Mouse (Mus musculus): ENCODE results near the gene Slc25a29. TPM values are rescaled to one million over a fixed set of nuclear protein-coding genes. Genes with fewer than 3 reads are reported as not detected.
A peak's percentile ranks its signal among the peaks of the same experiment; 100 is the strongest.

Gene Slc25a29
- polyA plus RNA-seq, 1 experiment = 5.5 TPM

DNA sequence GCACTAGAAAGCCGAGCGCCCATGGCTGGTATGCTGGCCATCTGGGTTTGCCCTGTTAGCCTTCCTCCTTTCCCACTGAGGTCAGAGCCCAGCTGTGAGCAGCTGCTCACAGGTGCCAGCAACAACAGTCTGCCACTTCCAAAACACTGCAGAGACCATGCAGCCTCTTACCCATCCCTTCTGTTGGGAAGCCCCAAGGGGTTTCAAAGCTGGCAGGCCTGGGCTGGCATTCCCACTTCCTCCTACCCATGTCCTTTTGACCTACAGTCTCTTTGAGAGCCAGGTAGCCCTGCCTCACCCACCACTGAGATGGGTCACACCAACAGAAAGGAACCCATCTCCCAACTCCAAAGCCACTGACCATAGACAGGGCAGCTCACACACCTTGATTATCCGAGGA is 2.3 kb downstream of the Slc25a29 start:
- H3K79me3 ChIP-seq (ENCODE audit: low read depth) = peaks cover 18% of the 10 kb centered on the region
- H3ac ChIP-seq (ENCODE audit: control insufficient read depth, insufficient read length, low read depth) = no peak overlapping the region
- no peak overlapping the region for H3K4me3 ChIP-seq (ENCODE audit: insufficient read depth, poor library complexity, severe bottlenecking)
- H3K27me3 ChIP-seq (ENCODE audit: control insufficient read depth, insufficient read depth, insufficient read length) = no peaks in the 10 kb centered on the region
- H3K36me3 ChIP-seq (ENCODE audit: control insufficient read depth, insufficient read depth) = no peaks in the 10 kb centered on the region
- TF ChIP-seq MAX (IDR thresholded peaks at IDR 0.05) (no peak), CTCF (IDR thresholded peaks at IDR 0.05; ENCODE audit: control insufficient read depth, insufficient read depth, insufficient read length) (no peak), USF1 (IDR thresholded peaks at IDR 0.05; ENCODE audit: low read depth) (no peak), CEBPB (IDR thresholded peaks at IDR 0.05; ENCODE audit: low read depth) (no peak), MYOG (IDR thresholded peaks at IDR 0.05; ENCODE audit: control insufficient read depth, extremely low read depth, insufficient read length) (no peak), MYOD1 (IDR thresholded peaks at IDR 0.05; ENCODE audit: control insufficient read depth, insufficient read length, low read depth) (no peak), FOSL1 (IDR thresholded peaks at IDR 0.05; ENCODE audit: insufficient read depth, low read length, poor library complexity, severe bottlenecking) (no peak)
- H3K79me2 ChIP-seq (ENCODE audit: control insufficient read depth, insufficient read depth) = peaks cover 40% of the 10 kb centered on the region

- Histone ChIP-seq H3K79me2 (ENCODE audit: control insufficient read depth, insufficient read depth) (peaks cover 35% of the 10 kb centered on the region), H3ac (ENCODE audit: control insufficient read depth, insufficient read length, low read depth) (peak overlapping the region; percentile 58), H3K36me3 (ENCODE audit: control insufficient read depth, insufficient read depth) (no peaks in the 10 kb centered on the region), H3K27me3 (ENCODE audit: control insufficient read depth, insufficient read depth, insufficient read length) (no peaks in the 10 kb centered on the region), H3K4me3 (ENCODE audit: insufficient read depth, poor library complexity, severe bottlenecking) (no peak overlapping the region), H3K79me3 (ENCODE audit: low read depth) (peaks cover 15% of the 10 kb centered on the region)
- no peak for TF ChIP-seq USF1 (IDR thresholded peaks at IDR 0.05; ENCODE audit: low read depth)
- TF ChIP-seq CTCF (IDR thresholded peaks at IDR 0.05; ENCODE audit: control insufficient read depth, insufficient read depth, insufficient read length) = no peak
- TF ChIP-seq CEBPB (IDR thresholded peaks at IDR 0.05; ENCODE audit: low read depth) = no peak
- no peak for TF ChIP-seq MAX (IDR thresholded peaks at IDR 0.05)
- TF ChIP-seq MYOD1 (IDR thresholded peaks at IDR 0.05; ENCODE audit: control insufficient read depth, insufficient read length, low read depth) = no peak
- no peak for TF ChIP-seq FOSL1 (IDR thresholded peaks at IDR 0.05; ENCODE audit: insufficient read depth, low read length, poor library complexity, severe bottlenecking)
- no peak for TF ChIP-seq MYOG (IDR thresholded peaks at IDR 0.05; ENCODE audit: control insufficient read depth, extremely low read depth, insufficient read length)
These were observed 2.8 kb downstream of the Slc25a29 start for GRCm38 (mm10) chr12:108832851-108833250.

GRCm38 (mm10) chr12:108831966-108832643 is 3.6 kb downstream of the Slc25a29 start:
- Histone ChIP-seq H3K79me2 (ENCODE audit: control insufficient read depth, insufficient read depth) (peaks cover 27% of the 10 kb centered on the region), H3K36me3 (ENCODE audit: control insufficient read depth, insufficient read depth) (no peaks in the 10 kb centered on the region), H3K79me3 (ENCODE audit: low read depth) (peaks cover 8% of the 10 kb centered on the region), H3K27me3 (ENCODE audit: control insufficient read depth, insufficient read depth, insufficient read length) (no peaks in the 10 kb centered on the region), H3K4me3 (ENCODE audit: insufficient read depth, poor library complexity, severe bottlenecking) (no peak overlapping the region), H3ac (ENCODE audit: control insufficient read depth, insufficient read length, low read depth) (peak overlapping the region; percentile 14)
- TF ChIP-seq MYOD1 (IDR thresholded peaks at IDR 0.05; ENCODE audit: control insufficient read depth, insufficient read length, low read depth) = peak; percentile 64
- TF ChIP-seq MAX (IDR thresholded peaks at IDR 0.05) = peak; percentile 50
- peak; percentile 83 for TF ChIP-seq CEBPB (IDR thresholded peaks at IDR 0.05; ENCODE audit: low read depth)
- TF ChIP-seq CTCF (IDR thresholded peaks at IDR 0.05; ENCODE audit: control insufficient read depth, insufficient read depth, insufficient read length) = no peak

DNA sequence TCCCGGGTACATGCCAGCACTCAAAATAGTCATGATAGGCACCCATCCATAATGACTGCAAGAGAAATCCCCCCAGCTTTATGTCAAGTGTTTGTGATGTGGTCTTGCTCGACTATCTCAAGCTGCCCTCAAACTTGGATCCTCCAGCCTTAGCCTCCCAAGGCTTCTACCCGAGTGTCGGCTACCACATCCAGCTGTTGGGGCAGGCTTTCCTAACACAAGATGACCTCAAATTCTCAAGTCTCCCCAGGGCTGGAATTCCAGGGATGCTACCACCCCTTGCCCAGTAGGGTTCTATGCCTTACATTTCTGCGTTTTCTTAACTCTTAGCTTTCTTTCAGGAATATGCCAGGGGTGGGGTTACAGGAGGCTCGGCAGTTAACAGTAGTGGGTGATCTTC is 5.3 kb downstream of the Slc25a29 start:
- Histone ChIP-seq H3K79me2 (ENCODE audit: control insufficient read depth, insufficient read depth) (peaks cover 15% of the 10 kb centered on the region), H3K27me3 (ENCODE audit: control insufficient read depth, insufficient read depth, insufficient read length) (no peaks in the 10 kb centered on the region), H3ac (ENCODE audit: control insufficient read depth, insufficient read length, low read depth) (no peak overlapping the region), H3K4me3 (ENCODE audit: insufficient read depth, poor library complexity, severe bottlenecking) (no peak overlapping the region), H3K36me3 (ENCODE audit: control insufficient read depth, insufficient read depth) (peaks cover 4% of the 10 kb centered on the region), H3K79me3 (ENCODE audit: low read depth) (peaks cover 2% of the 10 kb centered on the region)
- no peak for TF ChIP-seq CTCF (IDR thresholded peaks at IDR 0.05; ENCODE audit: control insufficient read depth, insufficient read depth, insufficient read length)
- TF ChIP-seq FOSL1 (IDR thresholded peaks at IDR 0.05; ENCODE audit: insufficient read depth, low read length, poor library complexity, severe bottlenecking) = no peak

DNA sequence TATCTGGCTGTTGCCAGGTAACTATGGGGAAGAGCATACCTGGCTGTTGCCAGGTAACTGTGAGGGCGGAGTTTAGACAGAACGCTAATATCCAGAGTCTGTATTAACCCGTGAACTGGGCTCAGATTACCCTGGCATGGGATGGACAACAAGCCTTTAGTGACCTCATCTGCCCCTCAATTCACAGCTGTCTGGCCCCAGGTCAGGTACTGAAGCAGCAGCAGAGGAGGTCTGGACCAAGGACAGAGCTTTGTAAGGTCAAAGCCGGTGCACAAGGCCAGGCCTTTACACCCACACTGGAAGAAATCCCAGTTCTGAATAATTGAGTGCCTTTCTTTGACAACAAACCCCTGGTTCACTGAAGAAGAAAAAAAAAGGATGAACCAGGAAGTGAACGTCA is 6.0 kb downstream of the Slc25a29 start:
- no peak overlapping the region for H3K4me3 ChIP-seq (ENCODE audit: insufficient read depth, poor library complexity, severe bottlenecking)
- no peaks in the 10 kb centered on the region for H3K27me3 ChIP-seq (ENCODE audit: control insufficient read depth, insufficient read depth, insufficient read length)
- H3K36me3 ChIP-seq (ENCODE audit: control insufficient read depth, insufficient read depth) = peaks cover 4% of the 10 kb centered on the region
- TF ChIP-seq MYOG (IDR thresholded peaks at IDR 0.05; ENCODE audit: control insufficient read depth, extremely low read depth, insufficient read length) = no peak
- H3K79me3 ChIP-seq (ENCODE audit: low read depth) = peaks cover 2% of the 10 kb centered on the region
- no peak overlapping the region for H3ac ChIP-seq (ENCODE audit: control insufficient read depth, insufficient read length, low read depth)
- H3K79me2 ChIP-seq (ENCODE audit: control insufficient read depth, insufficient read depth) = peaks cover 14% of the 10 kb centered on the region

- Histone ChIP-seq H3K36me3 (ENCODE audit: control insufficient read depth, insufficient read depth) (peaks cover 4% of the 10 kb centered on the region), H3K79me3 (ENCODE audit: low read depth) (peaks cover 2% of the 10 kb centered on the region), H3K27me3 (ENCODE audit: control insufficient read depth, insufficient read depth, insufficient read length) (no peaks in the 10 kb centered on the region), H3K79me2 (ENCODE audit: control insufficient read depth, insufficient read depth) (peaks cover 6% of the 10 kb centered on the region), H3ac (ENCODE audit: control insufficient read depth, insufficient read length, low read depth) (no peak overlapping the region), H3K4me3 (ENCODE audit: insufficient read depth, poor library complexity, severe bottlenecking) (no peak overlapping the region)
- TF ChIP-seq USF1 (IDR thresholded peaks at IDR 0.05; ENCODE audit: low read depth) (no peak), MAX (IDR thresholded peaks at IDR 0.05) (no peak), FOSL1 (IDR thresholded peaks at IDR 0.05; ENCODE audit: insufficient read depth, low read length, poor library complexity, severe bottlenecking) (no peak), CTCF (IDR thresholded peaks at IDR 0.05; ENCODE audit: control insufficient read depth, insufficient read depth, insufficient read length) (no peak), MYOD1 (IDR thresholded peaks at IDR 0.05; ENCODE audit: control insufficient read depth, insufficient read length, low read depth) (no peak), MYOG (IDR thresholded peaks at IDR 0.05; ENCODE audit: control insufficient read depth, extremely low read depth, insufficient read length) (no peak), CEBPB (IDR thresholded peaks at IDR 0.05; ENCODE audit: low read depth) (no peak)
These were observed 8.0 kb downstream of the Slc25a29 start for GRCm38 (mm10) chr12:108827641-108828040.
